Mouse (Mus musculus): Measurements from ENCODE around the gene Ppp2r2c.

The Ppp2r2c gene

DNA sequence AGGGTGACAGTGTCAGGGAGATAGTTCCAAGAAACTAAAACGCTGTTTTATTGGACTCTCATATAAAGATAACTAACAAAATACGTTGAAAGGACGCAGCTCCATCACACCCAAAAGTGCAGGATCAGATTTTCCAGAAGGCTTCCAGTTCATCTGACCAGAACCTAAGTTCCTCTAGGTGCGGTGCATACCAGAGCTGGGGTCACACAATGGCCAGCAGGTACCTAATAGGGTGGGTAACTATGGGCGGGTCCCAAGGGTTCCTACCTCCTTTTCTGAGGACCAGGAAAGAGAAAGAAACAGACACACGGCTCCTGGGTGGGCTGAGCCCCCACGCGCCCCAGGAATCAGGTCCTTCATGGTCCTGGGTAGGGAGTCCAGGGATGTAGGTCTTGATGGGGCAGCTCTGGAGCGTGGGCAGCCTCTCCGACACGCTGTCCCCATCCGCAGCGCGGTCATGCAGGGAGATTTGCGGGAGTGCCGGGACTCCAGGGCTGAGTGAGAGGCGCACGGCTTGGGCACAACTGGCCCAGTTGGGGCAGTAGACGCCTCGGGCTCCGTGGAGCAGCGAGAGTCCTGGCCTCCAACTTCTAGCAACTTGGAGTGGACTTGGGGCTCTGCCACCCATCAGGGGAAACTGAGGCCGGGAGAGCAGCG, 119.9 kb downstream of the Ppp2r2c start:
- no peak for DNase-seq (ENCODE audit: low spot score)

DNA sequence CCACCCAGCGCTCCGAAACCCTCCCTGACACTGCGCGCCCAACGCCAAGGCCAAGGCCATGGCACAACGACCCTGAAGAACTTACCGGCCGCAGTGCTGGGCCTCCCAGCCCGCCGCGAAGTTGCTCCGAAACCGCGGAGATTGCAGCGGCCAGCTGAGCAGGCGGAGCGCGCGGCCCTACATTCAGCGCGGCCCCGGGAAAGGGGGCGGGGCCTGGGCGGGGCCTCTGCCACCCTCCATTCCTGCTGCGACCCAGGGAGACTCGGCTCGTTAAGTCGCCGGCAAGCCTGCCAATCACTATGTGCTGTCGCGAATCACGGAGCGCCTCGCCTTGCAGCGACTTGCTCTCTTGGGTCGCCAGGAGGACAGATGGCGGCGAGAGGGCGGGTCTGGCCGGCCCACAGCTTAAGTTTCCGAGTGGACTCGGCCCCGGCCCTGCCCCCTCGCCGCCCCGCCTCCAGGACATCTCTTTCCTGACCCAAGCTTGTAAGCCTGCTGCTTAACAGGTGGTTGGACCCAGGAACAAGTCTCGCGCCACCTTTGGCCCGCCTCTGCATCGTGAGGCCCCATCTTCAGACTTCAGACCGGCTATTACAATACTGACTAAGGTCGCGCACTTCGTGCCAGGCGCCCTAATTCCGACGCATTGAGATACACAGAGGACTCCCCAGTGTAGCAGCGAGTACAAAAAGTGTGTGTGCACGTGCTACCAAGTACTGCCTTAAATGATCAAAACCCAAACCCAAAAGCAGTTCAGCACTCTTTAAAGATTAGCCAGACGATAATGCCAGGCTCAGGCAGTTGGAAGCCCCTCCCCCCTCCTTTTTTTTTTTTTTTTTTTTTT, 120.7 kb downstream of the Ppp2r2c start, which contains the start of gene Wfs1:
TSS of gene Wfs1 (minus strand) at position 425 of the 844 bp plus-strand sequence.
- peak; percentile 99 for DNase-seq (ENCODE audit: low spot score)

DNA sequence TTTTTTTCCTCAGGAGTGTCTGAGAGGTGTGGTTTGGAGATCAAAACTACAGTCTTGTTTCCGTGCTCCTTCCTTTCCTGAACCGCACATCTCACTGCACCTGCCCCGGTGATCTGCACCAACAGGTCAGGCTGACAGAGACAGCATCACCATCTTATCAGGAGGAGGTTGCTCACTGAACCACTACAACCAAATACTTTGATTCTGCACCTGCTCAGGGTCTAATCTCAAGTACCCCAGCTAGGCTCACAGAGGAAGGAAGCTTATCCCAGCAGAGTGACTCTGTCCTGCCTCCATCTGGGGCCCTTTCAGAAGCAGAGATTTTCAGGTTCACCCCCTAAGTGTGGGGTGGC, 121.3 kb downstream of the Ppp2r2c start:
- no peak for DNase-seq (ENCODE audit: low spot score)

DNA sequence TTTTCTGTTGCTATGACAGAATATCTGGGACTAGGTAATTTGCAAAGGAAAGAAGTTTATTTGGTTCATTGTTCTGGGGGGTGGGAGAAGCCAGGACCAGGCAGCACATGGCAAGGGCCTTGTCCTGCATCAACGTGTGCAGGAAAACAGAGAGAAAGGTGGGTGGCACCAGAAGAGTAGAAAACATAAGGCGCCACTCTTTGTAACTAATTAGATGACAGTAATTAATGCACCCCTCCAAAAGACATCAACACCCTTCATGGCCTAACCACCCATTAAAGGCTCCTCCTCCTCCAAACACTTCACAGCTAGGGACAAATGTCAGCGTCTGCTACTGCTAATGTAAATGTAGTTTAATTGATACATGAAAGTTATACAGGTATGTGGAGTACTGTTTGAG, 121.9 kb downstream of the Ppp2r2c start:
- no peak for DNase-seq (ENCODE audit: low spot score)

DNA sequence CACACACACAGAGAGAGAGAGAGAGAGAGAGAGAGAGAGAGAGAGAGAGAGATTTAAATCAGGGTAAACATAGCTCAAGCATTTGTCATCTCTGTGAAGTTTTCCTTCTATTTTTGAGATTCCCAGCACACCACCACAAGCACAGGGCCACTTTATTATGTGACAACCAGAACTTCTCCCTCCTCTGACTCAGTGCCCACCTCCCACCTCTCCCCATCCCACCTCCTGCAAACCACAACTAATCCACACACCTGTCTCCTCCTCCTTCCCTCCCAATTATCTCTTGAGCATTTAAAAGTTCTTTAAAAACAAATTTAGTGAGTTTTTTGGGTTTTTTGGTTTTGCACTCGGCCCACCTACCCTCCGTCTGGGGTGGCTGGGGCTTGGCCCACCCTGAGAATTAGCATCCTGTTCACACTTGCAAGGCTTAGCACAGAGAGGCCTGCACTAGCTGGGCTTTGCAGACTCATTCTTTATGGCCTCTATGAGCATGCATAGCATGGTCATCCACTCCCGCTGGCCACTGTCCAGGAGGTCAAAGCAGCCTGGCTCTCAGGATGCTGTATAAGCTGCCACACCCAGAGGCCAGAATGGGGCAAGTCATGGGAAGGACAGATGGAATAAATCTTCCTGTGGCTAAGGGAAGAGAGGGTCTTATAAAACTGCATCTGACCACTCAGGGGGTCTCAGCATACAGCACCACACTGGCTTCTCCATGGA, 122.5 kb downstream of the Ppp2r2c start:
- no peak for DNase-seq (ENCODE audit: low spot score)

DNA sequence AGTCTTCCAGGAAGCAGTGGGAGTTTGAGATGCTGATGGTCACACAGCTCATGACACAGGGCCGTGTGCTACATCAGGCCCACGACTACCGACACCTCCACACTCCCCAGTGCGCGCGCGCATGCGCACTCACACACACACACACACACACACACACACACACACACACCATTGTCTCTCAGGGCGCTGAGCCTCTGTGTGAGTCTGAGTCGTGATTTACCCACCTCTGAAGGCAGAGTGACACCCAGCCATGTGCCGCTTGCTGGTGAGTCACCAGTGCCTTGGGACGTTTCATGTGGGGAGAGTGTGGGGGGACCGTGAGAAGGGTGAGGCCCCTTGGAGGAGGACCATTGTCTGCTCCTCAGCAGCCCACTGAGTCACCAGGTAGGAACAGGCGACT, 128.1 kb downstream of the Ppp2r2c start:
- no peak for DNase-seq (ENCODE audit: low spot score)

DNA sequence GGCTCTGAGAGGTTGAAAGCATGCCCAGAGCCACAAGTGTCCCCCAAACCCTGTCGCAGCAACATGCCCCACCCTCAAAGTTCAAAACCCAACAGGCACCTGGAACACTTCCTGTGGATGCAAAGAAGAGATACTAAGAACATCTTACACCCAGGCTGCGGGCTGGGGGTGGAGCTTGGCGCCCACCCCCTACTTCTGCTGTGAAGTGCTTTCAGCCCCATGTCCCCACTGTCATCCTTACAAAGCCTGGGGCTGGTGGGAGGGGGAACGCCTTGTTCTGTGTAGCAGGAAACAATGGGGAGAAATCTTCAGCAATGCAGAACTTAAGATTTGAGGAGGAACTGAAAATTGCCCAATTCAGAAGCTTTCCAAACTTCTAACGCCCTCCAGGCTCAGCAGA, 129.7 kb downstream of the Ppp2r2c start:
- no peak for DNase-seq (ENCODE audit: low spot score)

DNA sequence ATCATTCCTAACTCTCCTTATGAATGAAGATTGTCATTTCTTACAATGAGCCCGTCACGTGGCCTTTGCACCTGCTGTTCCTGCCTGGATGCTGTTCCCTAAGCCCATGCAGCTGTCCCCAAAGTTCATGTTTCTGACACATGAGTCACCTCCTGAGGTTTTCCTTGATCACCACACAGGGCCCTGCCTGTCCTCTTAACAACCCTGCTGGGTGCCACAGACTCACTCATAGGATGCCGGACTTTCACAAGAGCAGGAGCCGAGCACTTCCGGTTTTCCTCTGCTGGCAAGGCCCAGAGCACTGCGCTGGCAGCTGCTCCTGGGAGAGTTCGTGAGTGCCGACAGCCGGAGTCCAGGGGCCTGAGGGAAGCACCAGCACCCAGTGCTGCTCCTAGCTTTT, 132.7 kb downstream of the Ppp2r2c start:
- DNase-seq (ENCODE audit: low spot score) = no peak

DNA sequence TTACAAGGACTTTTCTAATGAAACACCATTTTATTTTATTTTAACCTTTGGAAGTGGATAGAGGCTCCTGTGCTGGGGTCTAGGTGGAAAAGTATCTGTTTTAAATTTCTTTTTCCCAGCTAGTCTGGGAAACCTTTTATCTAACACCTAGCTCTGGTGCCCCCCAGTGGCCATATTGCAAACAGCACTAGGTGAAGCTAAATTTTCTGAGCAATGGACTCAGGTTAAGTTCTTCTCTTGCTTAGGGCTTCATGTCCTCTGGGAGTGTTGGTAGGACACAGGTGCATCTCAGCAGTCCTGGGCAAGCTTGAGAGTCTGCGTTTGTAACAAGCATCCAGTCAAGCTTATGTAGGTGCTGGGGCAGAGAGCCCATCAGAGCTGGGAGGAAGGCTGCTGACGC, 133.7 kb downstream of the Ppp2r2c start:
- DNase-seq (ENCODE audit: low spot score) = peak; percentile 82

Measured in adipocyte (in vitro differentiated cells).